Mouse (Mus musculus): Measurements from ENCODE around the gene Ctcf.

The Ctcf gene

GRCm38 (mm10) chr8:105617451-105618278 lies 18.7 kb upstream of the Ctcf start:
- peak; percentile 65 for DNase-seq (ENCODE audit: low read depth)

- DNase-seq (ENCODE audit: low read depth) = no peak
These were observed 18.1 kb upstream of the Ctcf start for GRCm38 (mm10) chr8:105618279-105618634.

- no peak for DNase-seq (ENCODE audit: low read depth)
These were observed 17.3 kb upstream of the Ctcf start for GRCm38 (mm10) chr8:105618892-105619591.

GRCm38 (mm10) chr8:105620211-105620610 lies 16.2 kb upstream of the Ctcf start:
- no peak for DNase-seq (ENCODE audit: low read depth)

- no peak for DNase-seq (ENCODE audit: low read depth)
These were observed 15.2 kb upstream of the Ctcf start for GRCm38 (mm10) chr8:105620946-105621720.

- DNase-seq (ENCODE audit: low read depth) = no peak
These were observed 14.5 kb upstream of the Ctcf start for GRCm38 (mm10) chr8:105621841-105622240.

GRCm38 (mm10) chr8:105622421-105622920 lies 13.9 kb upstream of the Ctcf start:
- peak; percentile 98 for DNase-seq (ENCODE audit: low read depth)

GRCm38 (mm10) chr8:105623118-105623517 lies 13.2 kb upstream of the Ctcf start:
- peak; percentile 87 for DNase-seq (ENCODE audit: low read depth)

- DNase-seq (ENCODE audit: low read depth) = no peak
These were observed 12.6 kb upstream of the Ctcf start for GRCm38 (mm10) chr8:105623679-105624245.

GRCm38 (mm10) chr8:105624401-105624800 lies 12.0 kb upstream of the Ctcf start:
- no peak for DNase-seq (ENCODE audit: low read depth)

- no peak for DNase-seq (ENCODE audit: low read depth)
These were observed 11.5 kb upstream of the Ctcf start for GRCm38 (mm10) chr8:105624831-105625230.

- DNase-seq (ENCODE audit: low read depth) = no peak
These were observed 10.3 kb upstream of the Ctcf start for GRCm38 (mm10) chr8:105626086-105626485.

- no peak for DNase-seq (ENCODE audit: low read depth)
These were observed 7.0 kb upstream of the Ctcf start for GRCm38 (mm10) chr8:105629337-105629736.

GRCm38 (mm10) chr8:105634771-105635458 lies 1.5 kb upstream of the Ctcf start:
- DNase-seq (ENCODE audit: low read depth) = peak; percentile 24

- peak; percentile 21 for DNase-seq (ENCODE audit: low read depth)
These were observed 887 bp upstream of the Ctcf start for GRCm38 (mm10) chr8:105635481-105635880.

- no peak for DNase-seq (ENCODE audit: low read depth)
These were observed 669 bp downstream of the Ctcf start, which contains the start of gene Agrp for GRCm38 (mm10) chr8:105636963-105637510. Gene Agrp, minus strand, starts transcription at chr8:105637393.

- peak; percentile 81 for DNase-seq (ENCODE audit: low read depth)
These were observed 1.3 kb downstream of the Ctcf start for GRCm38 (mm10) chr8:105637601-105638041.

GRCm38 (mm10) chr8:105638510-105638909 lies 2.1 kb downstream of the Ctcf start:
- no peak for DNase-seq (ENCODE audit: low read depth)

GRCm38 (mm10) chr8:105639835-105640234 lies 3.5 kb downstream of the Ctcf start:
- DNase-seq (ENCODE audit: low read depth) = peak; percentile 64

GRCm38 (mm10) chr8:105640511-105640910 lies 4.1 kb downstream of the Ctcf start:
- no peak for DNase-seq (ENCODE audit: low read depth)

- no peak for DNase-seq (ENCODE audit: low read depth)
These were observed 8.8 kb downstream of the Ctcf start for GRCm38 (mm10) chr8:105645205-105645604.
